Mouse (Mus musculus): ENCODE results near the gene Gnb1.
"Not testable (repeated sequence)": the region's sequence is repeated elsewhere in the genome, so short reads cannot be mapped to it uniquely, and the experiment has no call there.

The Gnb1 gene

GRCm38 (mm10) chr4:155467237-155468010, 23.7 kb upstream of the Gnb1 start:
- H3K4me3 ChIP-seq (replicated peaks; ENCODE audit: low read length), result no peak overlapping the region
- H3K4me1 ChIP-seq (replicated peaks; ENCODE audit: low read depth, low read length), result peaks cover 43% of the 10 kb centered on the region
- TF ChIP-seq POU5F1 (IDR thresholded peaks at IDR 0.05; ENCODE audit: borderline replicate concordance, low read length), result no peak
- TF ChIP-seq NANOG (IDR thresholded peaks at IDR 0.05; ENCODE audit: borderline replicate concordance, low read length), result no peak
- no peak for TF ChIP-seq CTCF (conservative IDR thresholded peaks at IDR 0.05; ENCODE audit: low read length)
- H3K36me3 ChIP-seq (ENCODE audit: insufficient read depth, low read length), result no peaks in the 10 kb centered on the region
- H3K27me3 ChIP-seq (ENCODE audit: insufficient read depth, low read length), result peaks cover 65% of the 10 kb centered on the region
- H3K9me3 ChIP-seq (ENCODE audit: low read length), result no peaks in the 10 kb centered on the region

- TF ChIP-seq NANOG (IDR thresholded peaks at IDR 0.05; ENCODE audit: borderline replicate concordance, low read length) (no peak), CTCF (conservative IDR thresholded peaks at IDR 0.05; ENCODE audit: low read length) (no peak)
- Histone ChIP-seq H3K4me3 (replicated peaks; ENCODE audit: low read length) (peak within 1 kb of the TSS; percentile 74), H3K9me3 (ENCODE audit: low read length) (no peaks in the 10 kb centered on the region), H3K27me3 (ENCODE audit: insufficient read depth, low read length) (peaks cover 67% of the 10 kb centered on the region), H3K4me1 (replicated peaks; ENCODE audit: low read depth, low read length) (peaks cover 44% of the 10 kb centered on the region), H3K36me3 (ENCODE audit: insufficient read depth, low read length) (no peaks in the 10 kb centered on the region)
These were observed 22.2 kb upstream of the Gnb1 start, which contains the start of gene Tmem52 for GRCm38 (mm10) chr4:155468952-155469351. Gene Tmem52 (plus strand): TSS chr4:155469114.

- peaks cover 47% of the 10 kb centered on the region for H3K4me1 ChIP-seq (replicated peaks; ENCODE audit: low read depth, low read length)
- TF ChIP-seq POU5F1 (IDR thresholded peaks at IDR 0.05; ENCODE audit: borderline replicate concordance, low read length), result no peak
- H3K9me3 ChIP-seq (ENCODE audit: low read length), result no peaks in the 10 kb centered on the region
- peaks cover 65% of the 10 kb centered on the region for H3K27me3 ChIP-seq (ENCODE audit: insufficient read depth, low read length)
- H3K36me3 ChIP-seq (ENCODE audit: insufficient read depth, low read length), result no peaks in the 10 kb centered on the region
- peak overlapping the region; percentile 74 for H3K4me3 ChIP-seq (replicated peaks; ENCODE audit: low read length)
These were observed 21.4 kb upstream of the Gnb1 start for GRCm38 (mm10) chr4:155469590-155470262.

GRCm38 (mm10) chr4:155470263-155470953, 20.8 kb upstream of the Gnb1 start:
- no peak for TF ChIP-seq NANOG (IDR thresholded peaks at IDR 0.05; ENCODE audit: borderline replicate concordance, low read length)
- no peak for TF ChIP-seq POU5F1 (IDR thresholded peaks at IDR 0.05; ENCODE audit: borderline replicate concordance, low read length)
- no peak for TF ChIP-seq CTCF (conservative IDR thresholded peaks at IDR 0.05; ENCODE audit: low read length)
- Histone ChIP-seq H3K4me1 (replicated peaks; ENCODE audit: low read depth, low read length) (peaks cover 47% of the 10 kb centered on the region), H3K36me3 (ENCODE audit: insufficient read depth, low read length) (no peaks in the 10 kb centered on the region), H3K27me3 (ENCODE audit: insufficient read depth, low read length) (peaks cover 61% of the 10 kb centered on the region), H3K4me3 (replicated peaks; ENCODE audit: low read length) (peak overlapping the region; percentile 74), H3K9me3 (ENCODE audit: low read length) (no peaks in the 10 kb centered on the region)

GRCm38 (mm10) chr4:155470997-155471396, 20.2 kb upstream of the Gnb1 start:
- H3K4me3 ChIP-seq (replicated peaks; ENCODE audit: low read length), result no peak overlapping the region
- no peaks in the 10 kb centered on the region for H3K36me3 ChIP-seq (ENCODE audit: insufficient read depth, low read length)
- TF ChIP-seq POU5F1 (IDR thresholded peaks at IDR 0.05; ENCODE audit: borderline replicate concordance, low read length) (no peak), CTCF (conservative IDR thresholded peaks at IDR 0.05; ENCODE audit: low read length) (no peak), NANOG (IDR thresholded peaks at IDR 0.05; ENCODE audit: borderline replicate concordance, low read length) (no peak)
- no peaks in the 10 kb centered on the region for H3K9me3 ChIP-seq (ENCODE audit: low read length)
- H3K27me3 ChIP-seq (ENCODE audit: insufficient read depth, low read length), result peaks cover 55% of the 10 kb centered on the region
- H3K4me1 ChIP-seq (replicated peaks; ENCODE audit: low read depth, low read length), result peaks cover 47% of the 10 kb centered on the region

GRCm38 (mm10) chr4:155471406-155471805, 19.8 kb upstream of the Gnb1 start:
- H3K27me3 ChIP-seq (ENCODE audit: insufficient read depth, low read length), result peaks cover 53% of the 10 kb centered on the region
- peaks cover 47% of the 10 kb centered on the region for H3K4me1 ChIP-seq (replicated peaks; ENCODE audit: low read depth, low read length)
- TF ChIP-seq CTCF (conservative IDR thresholded peaks at IDR 0.05; ENCODE audit: low read length), result no peak
- no peak for TF ChIP-seq NANOG (IDR thresholded peaks at IDR 0.05; ENCODE audit: borderline replicate concordance, low read length)
- no peak for TF ChIP-seq POU5F1 (IDR thresholded peaks at IDR 0.05; ENCODE audit: borderline replicate concordance, low read length)
- no peaks in the 10 kb centered on the region for H3K9me3 ChIP-seq (ENCODE audit: low read length)
- no peaks in the 10 kb centered on the region for H3K36me3 ChIP-seq (ENCODE audit: insufficient read depth, low read length)
- H3K4me3 ChIP-seq (replicated peaks; ENCODE audit: low read length), result no peak overlapping the region

- no peaks in the 10 kb centered on the region for H3K9me3 ChIP-seq (ENCODE audit: low read length)
- TF ChIP-seq POU5F1 (IDR thresholded peaks at IDR 0.05; ENCODE audit: borderline replicate concordance, low read length) (no peak), CTCF (conservative IDR thresholded peaks at IDR 0.05; ENCODE audit: low read length) (no peak), NANOG (IDR thresholded peaks at IDR 0.05; ENCODE audit: borderline replicate concordance, low read length) (no peak)
- H3K4me3 ChIP-seq (replicated peaks; ENCODE audit: low read length), result peak overlapping the region; percentile 55
- peaks cover 51% of the 10 kb centered on the region for H3K4me1 ChIP-seq (replicated peaks; ENCODE audit: low read depth, low read length)
- H3K27me3 ChIP-seq (ENCODE audit: insufficient read depth, low read length), result peaks cover 47% of the 10 kb centered on the region
- no peaks in the 10 kb centered on the region for H3K36me3 ChIP-seq (ENCODE audit: insufficient read depth, low read length)
These were observed 18.4 kb upstream of the Gnb1 start for GRCm38 (mm10) chr4:155472716-155473290.

- H3K9me3 ChIP-seq (ENCODE audit: low read length), result no peaks in the 10 kb centered on the region
- no peak for TF ChIP-seq POU5F1 (IDR thresholded peaks at IDR 0.05; ENCODE audit: borderline replicate concordance, low read length)
- TF ChIP-seq NANOG (IDR thresholded peaks at IDR 0.05; ENCODE audit: borderline replicate concordance, low read length), result no peak
- no peak for TF ChIP-seq CTCF (conservative IDR thresholded peaks at IDR 0.05; ENCODE audit: low read length)
- H3K36me3 ChIP-seq (ENCODE audit: insufficient read depth, low read length), result no peaks in the 10 kb centered on the region
- H3K27me3 ChIP-seq (ENCODE audit: insufficient read depth, low read length), result peaks cover 45% of the 10 kb centered on the region
- H3K4me3 ChIP-seq (replicated peaks; ENCODE audit: low read length), result peak overlapping the region; percentile 55
- peaks cover 53% of the 10 kb centered on the region for H3K4me1 ChIP-seq (replicated peaks; ENCODE audit: low read depth, low read length)
These were observed 17.8 kb upstream of the Gnb1 start for GRCm38 (mm10) chr4:155473319-155473718.

- Histone ChIP-seq H3K4me3 (replicated peaks; ENCODE audit: low read length) (peak overlapping the region; percentile 55), H3K4me1 (replicated peaks; ENCODE audit: low read depth, low read length) (peaks cover 49% of the 10 kb centered on the region), H3K27me3 (ENCODE audit: insufficient read depth, low read length) (peaks cover 45% of the 10 kb centered on the region)
- H3K36me3 ChIP-seq (ENCODE audit: insufficient read depth, low read length); H3K9me3 ChIP-seq (ENCODE audit: low read length): not testable (repeated sequence)
These were observed 17.4 kb upstream of the Gnb1 start for GRCm38 (mm10) chr4:155473796-155474195.
